Mouse (Mus musculus): ENCODE data around the gene Rhd. TPM values are rescaled to one million over a fixed set of nuclear protein-coding genes. Genes with fewer than 3 reads are reported as not detected.

Rhd gene
- polyA plus RNA-seq, 1 experiment from 2014 or later, result not detected

DNA sequence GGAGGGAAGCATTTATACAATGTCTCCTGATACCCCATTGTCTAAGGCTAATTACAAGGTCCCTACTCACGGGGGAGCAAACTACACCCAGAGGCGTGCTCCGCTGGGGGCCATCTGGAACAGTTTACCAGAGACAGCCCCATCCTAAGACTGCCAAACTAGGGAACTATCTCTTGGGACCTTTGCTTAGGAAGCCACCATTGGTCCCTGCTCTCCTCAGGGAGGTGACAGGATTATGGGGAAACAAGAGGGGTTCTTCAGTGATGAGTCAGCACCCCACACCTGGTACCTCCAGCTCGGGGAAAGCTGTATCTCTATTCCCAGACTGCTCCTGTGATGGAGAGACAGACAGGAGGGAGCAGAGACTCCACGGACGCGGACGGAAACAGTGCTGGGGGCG is 4.2 kb downstream of the Rhd start:
- Histone ChIP-seq H3K27ac (no peak overlapping the region), H3K4me3 (ENCODE audit: inconsistent target) (no peak overlapping the region), H3K79me2 (ENCODE audit: inconsistent target) (no peaks in the 10 kb centered on the region), H3K36me3 (ENCODE audit: inconsistent target) (no peaks in the 10 kb centered on the region)
- 93% methylated on average over 3 of the region's 9 CpGs for WGBS (ENCODE audit: missing documents)

DNA sequence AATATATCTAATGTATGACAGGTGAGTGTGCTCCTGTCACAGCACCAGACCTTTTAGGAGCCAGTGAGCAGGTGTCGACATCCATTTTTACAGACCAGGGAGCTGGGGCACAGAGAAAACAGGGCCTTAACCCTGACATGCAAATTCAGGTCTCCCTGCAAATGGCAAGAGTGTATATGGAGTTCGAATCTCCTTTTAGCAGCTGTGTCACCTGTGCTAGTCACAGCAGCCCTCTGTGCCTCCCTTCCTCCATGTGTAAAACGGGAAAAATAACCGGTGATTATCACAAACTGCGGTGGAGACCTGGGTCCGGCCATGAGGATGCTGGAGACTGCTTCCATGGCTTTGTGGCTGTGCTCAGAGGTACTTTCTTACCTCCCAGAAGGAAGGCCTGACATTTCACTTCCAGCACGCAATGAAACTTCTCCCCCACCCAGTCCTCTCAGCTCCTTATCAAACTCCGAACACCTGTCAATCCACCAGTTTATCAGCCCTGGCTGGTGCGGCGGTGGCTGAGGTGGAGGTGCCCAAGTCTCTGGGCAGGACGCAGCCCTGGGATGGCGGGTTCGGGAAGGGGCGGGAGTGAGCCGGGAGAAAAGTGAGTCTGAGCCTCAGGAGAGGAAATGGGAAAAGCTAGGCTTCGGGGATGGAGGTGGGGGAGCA is 4.9 kb downstream of the Rhd start:
- Histone ChIP-seq H3K36me3 (ENCODE audit: inconsistent target) (no peaks in the 10 kb centered on the region), H3K4me3 (ENCODE audit: inconsistent target) (no peak overlapping the region), H3K79me2 (ENCODE audit: inconsistent target) (no peaks in the 10 kb centered on the region), H3K27ac (no peak overlapping the region)
- WGBS (ENCODE audit: missing documents), result 40% methylated on average over 16 of the region's 16 CpGs

- no peaks in the 10 kb centered on the region for H3K79me2 ChIP-seq (ENCODE audit: inconsistent target)
- WGBS (ENCODE audit: missing documents), result 66% methylated on average over 7 of the region's 7 CpGs
- no peaks in the 10 kb centered on the region for H3K36me3 ChIP-seq (ENCODE audit: inconsistent target)
- H3K4me3 ChIP-seq (ENCODE audit: inconsistent target), result no peak overlapping the region
- H3K27ac ChIP-seq, result no peak overlapping the region
Observed at GRCm38 (mm10) chr4:134869815-134870375, 5.6 kb downstream of the Rhd start.

DNA sequence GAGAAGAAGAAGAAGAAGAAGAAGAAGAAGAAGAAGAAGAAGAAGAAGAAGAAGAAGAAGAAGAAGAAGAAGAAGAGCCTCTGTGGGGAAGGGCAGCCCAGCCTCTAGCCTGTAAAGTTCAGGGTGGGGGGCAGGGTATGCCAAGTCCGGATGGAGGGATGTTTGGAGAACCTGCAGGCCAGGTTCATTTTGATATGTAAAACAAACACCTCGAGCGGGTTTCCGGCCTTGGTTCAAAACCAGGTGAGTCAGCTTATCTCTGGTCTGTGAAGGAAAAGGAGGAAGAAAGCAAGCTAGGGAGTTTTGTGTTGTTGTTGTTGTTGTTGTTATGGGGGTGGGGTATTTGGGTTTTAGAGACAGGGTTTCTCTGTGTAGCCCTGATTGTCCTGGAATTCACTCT is 7.1 kb downstream of the Rhd start:
- 74% methylated on average over 4 of the region's 4 CpGs for WGBS (ENCODE audit: missing documents)
- Histone ChIP-seq H3K79me2 (ENCODE audit: inconsistent target) (no peaks in the 10 kb centered on the region), H3K36me3 (ENCODE audit: inconsistent target) (no peaks in the 10 kb centered on the region), H3K27ac (no peak overlapping the region), H3K4me3 (ENCODE audit: inconsistent target) (no peak overlapping the region)

DNA sequence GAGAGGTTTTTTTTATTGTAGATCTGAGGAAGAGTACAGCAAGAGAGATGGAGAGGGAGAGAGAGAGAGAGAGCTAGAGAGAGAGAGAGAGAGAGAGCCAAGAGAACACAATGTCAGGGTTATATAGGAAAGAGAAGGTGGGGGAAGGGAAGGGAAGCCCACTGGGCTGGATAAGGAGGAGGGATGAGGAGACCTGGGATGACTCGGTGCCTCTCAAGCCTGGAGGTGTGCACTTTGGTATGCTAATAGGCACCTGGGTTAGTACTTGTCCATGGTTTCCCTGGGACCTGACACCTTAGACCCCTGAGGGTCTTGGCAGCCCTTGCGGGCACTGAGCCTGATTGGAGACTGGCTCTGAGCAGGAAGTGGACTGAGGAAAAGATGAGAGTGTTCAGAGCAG is 7.6 kb downstream of the Rhd start:
- H3K27ac ChIP-seq, result no peak overlapping the region
- H3K36me3 ChIP-seq (ENCODE audit: inconsistent target), result no peaks in the 10 kb centered on the region
- 85% methylated on average over 2 of the region's 2 CpGs for WGBS (ENCODE audit: missing documents)
- no peaks in the 10 kb centered on the region for H3K79me2 ChIP-seq (ENCODE audit: inconsistent target)
- H3K4me3 ChIP-seq (ENCODE audit: inconsistent target), result no peak overlapping the region

DNA sequence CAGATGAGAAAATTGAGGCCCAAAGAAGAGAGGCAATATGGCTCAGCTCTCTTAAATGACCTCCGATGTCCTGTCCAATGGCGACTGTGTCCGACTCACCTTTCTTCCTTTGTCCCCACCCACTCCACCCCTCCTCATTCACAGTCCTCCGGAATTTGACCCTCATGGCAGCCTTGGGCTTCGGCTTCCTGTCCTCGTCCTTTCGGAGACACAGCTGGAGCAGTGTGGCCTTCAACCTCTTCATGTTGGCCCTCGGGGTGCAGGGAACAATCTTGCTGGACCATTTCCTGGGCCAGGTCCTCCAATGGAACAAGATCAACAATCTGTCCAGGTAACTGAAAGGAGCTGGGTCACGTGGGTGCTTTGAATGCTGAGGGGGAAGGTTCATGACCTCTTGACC is 11.8 kb downstream of the Rhd start:
- WGBS (ENCODE audit: missing documents), result 89% methylated on average over 9 of the region's 9 CpGs
- H3K27ac ChIP-seq, result no peak overlapping the region
- no peak overlapping the region for H3K4me3 ChIP-seq (ENCODE audit: inconsistent target)
- H3K36me3 ChIP-seq (ENCODE audit: inconsistent target), result no peaks in the 10 kb centered on the region
- no peaks in the 10 kb centered on the region for H3K79me2 ChIP-seq (ENCODE audit: inconsistent target)

- no peaks in the 10 kb centered on the region for H3K79me2 ChIP-seq (ENCODE audit: inconsistent target)
- H3K36me3 ChIP-seq (ENCODE audit: inconsistent target), result no peaks in the 10 kb centered on the region
- H3K4me3 ChIP-seq (ENCODE audit: inconsistent target), result peak overlapping the region; percentile 14; the same call in 1 of the 2 replicates
- 11% methylated on average over 17 of the region's 17 CpGs for WGBS (ENCODE audit: missing documents)
- H3K27ac ChIP-seq, result no peak overlapping the region
Observed at GRCm38 (mm10) chr4:134879410-134879981, 15.2 kb downstream of the Rhd start.

- Histone ChIP-seq H3K27ac (no peak overlapping the region), H3K79me2 (ENCODE audit: inconsistent target) (no peaks in the 10 kb centered on the region), H3K4me3 (ENCODE audit: inconsistent target) (no peak overlapping the region), H3K36me3 (ENCODE audit: inconsistent target) (no peaks in the 10 kb centered on the region)
- WGBS (ENCODE audit: missing documents), result 63% methylated on average over 6 of the region's 6 CpGs
Observed at GRCm38 (mm10) chr4:134880041-134880440, 15.7 kb downstream of the Rhd start.

DNA sequence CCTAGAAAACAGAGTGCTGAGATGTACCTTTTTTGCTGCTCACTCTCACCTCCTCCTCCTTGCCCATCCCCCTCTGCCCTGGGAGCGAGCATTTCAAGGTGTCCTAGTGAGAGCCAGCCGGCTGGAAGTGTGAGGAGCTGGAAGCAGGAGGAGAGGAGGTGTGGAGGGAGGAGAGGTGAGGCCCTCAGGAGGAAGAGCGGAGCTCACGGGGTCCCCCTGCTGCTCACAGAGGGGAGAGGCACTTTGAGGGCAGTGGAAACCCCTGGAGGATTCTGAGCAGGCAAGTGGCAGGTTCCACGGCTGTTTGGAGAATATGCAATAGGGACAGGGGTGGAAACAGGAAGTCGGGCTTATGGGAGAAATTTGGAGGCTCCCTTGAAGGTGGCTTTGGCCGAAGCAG is 18.9 kb downstream of the Rhd start:
- Histone ChIP-seq H3K4me3 (ENCODE audit: inconsistent target) (no peak overlapping the region), H3K36me3 (ENCODE audit: inconsistent target) (no peaks in the 10 kb centered on the region), H3K27ac (no peak overlapping the region), H3K79me2 (ENCODE audit: inconsistent target) (no peaks in the 10 kb centered on the region)
- WGBS (ENCODE audit: missing documents), result 45% methylated on average over 7 of the region's 7 CpGs

DNA sequence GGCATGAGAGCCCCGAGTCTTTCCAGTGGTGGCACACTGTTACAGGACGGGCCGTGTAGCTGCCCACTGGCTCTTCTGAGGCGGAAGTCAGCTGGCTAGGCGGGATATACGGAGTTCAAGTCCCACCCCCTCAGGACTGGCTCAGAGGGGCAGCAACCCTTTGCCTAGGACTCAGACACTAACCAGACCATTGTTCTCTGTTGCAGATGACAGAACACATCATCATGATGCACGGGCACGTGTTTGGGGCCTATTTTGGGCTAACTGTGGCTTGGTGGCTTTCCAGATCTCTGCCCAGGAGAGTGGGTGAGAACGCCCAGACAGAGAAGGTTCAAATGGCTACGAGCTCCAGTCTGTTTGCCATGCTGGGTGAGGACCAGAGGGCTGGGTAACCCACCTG is 19.5 kb downstream of the Rhd start:
- H3K4me3 ChIP-seq (ENCODE audit: inconsistent target), result no peak overlapping the region
- 69% methylated on average over 10 of the region's 10 CpGs for WGBS (ENCODE audit: missing documents)
- H3K79me2 ChIP-seq (ENCODE audit: inconsistent target), result no peaks in the 10 kb centered on the region
- H3K36me3 ChIP-seq (ENCODE audit: inconsistent target), result no peaks in the 10 kb centered on the region
- no peak overlapping the region for H3K27ac ChIP-seq

- WGBS (ENCODE audit: missing documents), result 85% methylated on average over 4 of the region's 4 CpGs
- H3K27ac ChIP-seq, result no peak overlapping the region
- H3K36me3 ChIP-seq (ENCODE audit: inconsistent target), result no peaks in the 10 kb centered on the region
- no peaks in the 10 kb centered on the region for H3K79me2 ChIP-seq (ENCODE audit: inconsistent target)
- H3K4me3 ChIP-seq (ENCODE audit: inconsistent target), result no peak overlapping the region
Observed at GRCm38 (mm10) chr4:134884364-134884763, 20.0 kb downstream of the Rhd start.

GRCm38 (mm10) chr4:134892096-134892495 is 27.8 kb downstream of the Rhd start:
- H3K36me3 ChIP-seq (ENCODE audit: inconsistent target), result peaks cover 24% of the 10 kb centered on the region
- no peak overlapping the region for H3K27ac ChIP-seq
- H3K4me3 ChIP-seq (ENCODE audit: inconsistent target), result no peak overlapping the region
- 67% methylated on average over 6 of the region's 6 CpGs for WGBS (ENCODE audit: missing documents)
- no peaks in the 10 kb centered on the region for H3K79me2 ChIP-seq (ENCODE audit: inconsistent target)

GRCm38 (mm10) chr4:134897256-134897655 is 32.9 kb downstream of the Rhd start:
- H3K36me3 ChIP-seq (ENCODE audit: inconsistent target), result peaks cover 73% of the 10 kb centered on the region
- H3K4me3 ChIP-seq (ENCODE audit: inconsistent target), result no peak overlapping the region
- 91% methylated on average over 6 of the region's 6 CpGs for WGBS (ENCODE audit: missing documents)
- no peaks in the 10 kb centered on the region; the same call in 1 of the 2 replicates for H3K79me2 ChIP-seq (ENCODE audit: inconsistent target)
- no peak overlapping the region for H3K27ac ChIP-seq

DNA sequence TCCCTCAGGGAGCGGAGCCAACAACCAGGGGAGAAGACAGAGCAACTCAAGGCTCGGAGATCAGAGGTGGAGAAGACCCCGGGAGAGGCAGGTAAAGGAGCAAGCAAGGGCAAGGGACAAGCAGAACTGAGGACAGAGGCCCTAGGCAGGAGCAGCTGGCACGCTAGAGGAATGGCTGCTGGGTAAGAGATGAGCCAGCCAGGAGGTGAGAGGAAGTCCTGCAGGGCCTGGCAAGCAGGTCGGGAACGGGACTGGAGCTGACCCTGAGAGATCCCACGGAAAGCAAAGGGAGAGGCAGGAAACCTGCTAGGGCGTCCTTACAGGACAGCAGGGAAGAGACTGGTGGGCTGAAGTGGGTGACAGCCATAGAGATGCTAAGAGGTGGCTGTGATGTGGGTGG is 36.8 kb downstream of the Rhd start:
- H3K27ac ChIP-seq, result no peak overlapping the region
- 96% methylated on average over 7 of the region's 8 CpGs for WGBS (ENCODE audit: missing documents)
- H3K79me2 ChIP-seq (ENCODE audit: inconsistent target), result peaks cover 1% of the 10 kb centered on the region; the same call in 1 of the 2 replicates
- H3K4me3 ChIP-seq (ENCODE audit: inconsistent target), result no peak overlapping the region
- H3K36me3 ChIP-seq (ENCODE audit: inconsistent target), result peaks cover 97% of the 10 kb centered on the region

GRCm38 (mm10) chr4:134903046-134903445 is 38.7 kb downstream of the Rhd start:
- no peak overlapping the region for H3K4me3 ChIP-seq (ENCODE audit: inconsistent target)
- H3K36me3 ChIP-seq (ENCODE audit: inconsistent target), result peaks cover 97% of the 10 kb centered on the region
- peaks cover 20% of the 10 kb centered on the region; the same call in 1 of the 2 replicates for H3K79me2 ChIP-seq (ENCODE audit: inconsistent target)
- 90% methylated on average over 4 of the region's 7 CpGs for WGBS (ENCODE audit: missing documents)
- no peak overlapping the region for H3K27ac ChIP-seq
